Mouse (Mus musculus): ENCODE results near the gene Rd3l. TPM values are rescaled to one million over a fixed set of nuclear protein-coding genes. Genes with fewer than 3 reads are reported as not detected.

The Rd3l gene
- total and polyA plus RNA-seq, 3 experiments = 0.08 TPM; not detected in 2

DNA sequence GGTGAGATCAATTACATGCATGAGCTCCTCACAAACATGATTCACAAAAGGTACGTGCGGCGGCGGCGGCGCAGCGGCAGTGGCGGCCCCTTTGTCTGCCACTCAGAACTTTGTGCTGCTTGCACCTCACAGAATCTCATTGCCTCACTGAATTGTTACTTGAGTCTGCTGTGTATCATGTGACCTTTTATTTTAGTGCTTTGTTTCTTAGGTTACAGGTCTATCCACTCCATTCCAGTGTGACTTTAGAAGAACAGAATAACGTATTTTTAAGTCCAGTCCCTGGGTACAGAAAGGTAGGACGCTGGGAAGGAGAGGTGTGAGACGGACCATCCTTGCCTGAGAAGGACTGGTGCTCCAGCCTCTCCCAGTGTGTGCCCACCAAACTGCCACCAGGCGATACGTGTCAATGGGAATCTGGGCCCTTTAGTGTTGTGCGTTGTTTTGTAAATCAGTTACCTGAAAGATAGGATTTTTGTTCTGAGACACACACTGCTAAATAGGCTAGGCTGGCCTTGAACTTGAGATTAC lies 32.2 kb upstream of the Rd3l start:
- Histone ChIP-seq H3K79me2 (ENCODE audit: control insufficient read depth, insufficient read depth, low read length, poor library complexity) (no peaks in the 10 kb centered on the region), H3K4me1 (ENCODE audit: control insufficient read depth in 1 of 2, insufficient read depth in 2 of 2, low read length in 2 of 2) (no peaks in the 10 kb centered on the region), H3K4me3 (ENCODE audit: control insufficient read depth in 1 of 2, insufficient read depth in 1 of 2, low read depth in 2 of 2, low read length in 2 of 2) (no peak overlapping the region), H3K27me3 (ENCODE audit: control insufficient read depth in 1 of 2, insufficient read depth in 2 of 2, low read length in 2 of 2) (no peaks in the 10 kb centered on the region), H3K27ac (ENCODE audit: control insufficient read depth, low read depth, low read length) (no peak overlapping the region), H3K9me3 (replicated peaks; ENCODE audit: insufficient read depth, low read length) (peaks cover 12% of the 10 kb centered on the region), H3K36me3 (ENCODE audit: control insufficient read depth in 1 of 2, insufficient read depth in 2 of 2, low read length in 2 of 2) (peaks cover 0 to 2% of the 10 kb centered on the region in 2 experiments; a peak in 1 of 4 replicates), H3K9ac (ENCODE audit: control insufficient read depth, low read depth, low read length, poor library complexity, severe bottlenecking) (no peak overlapping the region)
- TF ChIP-seq MXI1 (IDR thresholded peaks at IDR 0.05; ENCODE audit: low read depth, low read length) = no peak
- TF ChIP-seq USF1 (IDR thresholded peaks at IDR 0.05; ENCODE audit: low read depth, low read length) = 0 out of 2 replicates have a peak, but pooled peaks have one; percentile 19
- DNase-seq (ENCODE audit: low read depth, low spot score) = no peak

DNA sequence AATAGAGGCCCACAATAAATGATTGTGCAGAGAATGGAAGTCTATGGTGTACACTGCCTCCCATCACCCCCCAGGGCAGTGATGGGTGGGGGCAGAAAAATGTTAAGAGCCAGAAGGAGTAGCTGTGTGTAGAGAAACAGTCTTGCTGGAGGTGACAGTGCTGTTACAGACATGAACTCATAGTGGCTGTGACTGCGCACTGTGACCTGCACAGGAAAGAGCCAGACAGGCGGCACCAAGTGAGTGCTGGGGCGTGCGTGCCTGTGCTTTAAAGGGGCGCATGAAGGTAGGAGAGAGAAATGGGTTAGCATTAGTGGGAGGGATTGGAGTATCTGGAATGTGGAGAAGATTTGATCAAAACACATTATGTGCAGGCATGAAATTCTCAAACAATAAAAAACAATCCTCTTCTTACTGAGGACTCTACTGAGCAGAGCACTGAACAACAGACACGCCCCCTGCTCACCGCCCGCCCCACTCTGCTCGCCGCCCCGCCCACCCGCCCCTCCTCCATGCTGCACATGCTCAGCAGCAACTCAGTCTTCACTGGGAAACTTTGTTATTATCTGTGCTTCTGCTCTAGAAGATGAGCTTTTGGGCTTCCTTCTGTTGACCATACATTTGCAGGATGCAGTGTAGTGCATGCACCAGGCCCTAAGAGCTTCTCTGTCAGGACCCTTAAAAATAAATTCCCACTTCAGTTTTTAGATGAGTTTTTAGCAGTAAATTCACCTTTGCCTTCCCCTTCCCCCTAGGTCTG lies 31.6 kb upstream of the Rd3l start:
- Histone ChIP-seq H3K36me3 (ENCODE audit: control insufficient read depth in 1 of 2, insufficient read depth in 2 of 2, low read length in 2 of 2) (peaks cover 0 to 2% of the 10 kb centered on the region in 2 experiments; a peak in 1 of 4 replicates), H3K27me3 (ENCODE audit: control insufficient read depth in 1 of 2, insufficient read depth in 2 of 2, low read length in 2 of 2) (no peaks in the 10 kb centered on the region), H3K27ac (ENCODE audit: control insufficient read depth, low read depth, low read length) (no peak overlapping the region), H3K79me2 (ENCODE audit: control insufficient read depth, insufficient read depth, low read length, poor library complexity) (no peaks in the 10 kb centered on the region), H3K4me3 (ENCODE audit: control insufficient read depth in 1 of 2, insufficient read depth in 1 of 2, low read depth in 2 of 2, low read length in 2 of 2) (no peak overlapping the region), H3K9me3 (replicated peaks; ENCODE audit: insufficient read depth, low read length) (peaks cover 12% of the 10 kb centered on the region), H3K9ac (ENCODE audit: control insufficient read depth, low read depth, low read length, poor library complexity, severe bottlenecking) (no peak overlapping the region), H3K4me1 (ENCODE audit: control insufficient read depth in 1 of 2, insufficient read depth in 2 of 2, low read length in 2 of 2) (no peaks in the 10 kb centered on the region)
- no peak for TF ChIP-seq NRF1 (IDR thresholded peaks at IDR 0.05; ENCODE audit: insufficient read depth, low read depth, low read length, poor library complexity, severe bottlenecking)
- no peak for TF ChIP-seq CTCF (IDR thresholded peaks at IDR 0.05 in 2 of 3, conservative IDR thresholded peaks at IDR 0.05 in 1 of 3; ENCODE audit: control insufficient read depth in 1 of 3, insufficient read depth in 1 of 3, low read depth in 2 of 3, low read length in 3 of 3, poor library complexity in 1 of 3, severe bottlenecking in 1 of 3)
- no peak for TF ChIP-seq RCOR1 (IDR thresholded peaks at IDR 0.05; ENCODE audit: low read depth, low read length)
- TF ChIP-seq MAX (IDR thresholded peaks at IDR 0.05; ENCODE audit: low read length) = no peak
- TF ChIP-seq CHD2 (IDR thresholded peaks at IDR 0.05; ENCODE audit: low read length) = no peak
- TF ChIP-seq HCFC1 (IDR thresholded peaks at IDR 0.05; ENCODE audit: low read depth, low read length) = no peak
- no peak for TF ChIP-seq EP300 (IDR thresholded peaks at IDR 0.05; ENCODE audit: low read depth in 1 of 2, low read length in 2 of 2)
- DNase-seq (ENCODE audit: low read depth, low spot score) = no peak

DNA sequence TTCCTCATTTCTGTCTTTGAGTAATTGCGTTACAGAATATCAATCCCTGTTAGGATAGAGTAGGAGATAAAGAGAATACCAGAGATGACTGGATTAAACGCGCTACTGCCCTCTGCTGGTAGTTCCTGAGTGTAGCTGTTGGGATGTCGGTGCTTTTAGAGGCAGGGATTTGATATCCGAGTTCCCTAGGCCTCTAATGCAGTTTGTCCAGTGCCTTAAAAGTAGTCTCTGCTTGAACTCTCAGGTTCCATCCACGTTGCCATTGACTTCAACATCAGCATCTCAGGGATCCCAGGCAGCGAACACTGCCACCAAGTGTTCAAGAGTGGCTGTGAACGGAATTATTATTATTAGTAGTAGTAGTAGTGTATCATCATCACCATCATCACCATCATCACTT lies 20.1 kb upstream of the Rd3l start:
- Histone ChIP-seq H3K9me3 (replicated peaks; ENCODE audit: insufficient read depth, low read length) (peaks cover 2% of the 10 kb centered on the region; the same call in 1 of the 2 replicates), H3K9ac (ENCODE audit: control insufficient read depth, low read depth, low read length, poor library complexity, severe bottlenecking) (no peak overlapping the region), H3K4me1 (ENCODE audit: control insufficient read depth in 1 of 2, insufficient read depth in 2 of 2, low read length in 2 of 2) (no peaks in the 10 kb centered on the region), H3K27ac (ENCODE audit: control insufficient read depth, low read depth, low read length) (no peak overlapping the region), H3K36me3 (ENCODE audit: control insufficient read depth in 1 of 2, insufficient read depth in 2 of 2, low read length in 2 of 2) (no peaks in the 10 kb centered on the region), H3K79me2 (ENCODE audit: control insufficient read depth, insufficient read depth, low read length, poor library complexity) (no peaks in the 10 kb centered on the region), H3K27me3 (ENCODE audit: control insufficient read depth in 1 of 2, insufficient read depth in 2 of 2, low read length in 2 of 2) (no peaks in the 10 kb centered on the region), H3K4me3 (ENCODE audit: control insufficient read depth in 1 of 2, insufficient read depth in 1 of 2, low read depth in 2 of 2, low read length in 2 of 2) (no peak overlapping the region)
- TF ChIP-seq CTCF (IDR thresholded peaks at IDR 0.05 in 2 of 3, conservative IDR thresholded peaks at IDR 0.05 in 1 of 3; ENCODE audit: control insufficient read depth in 1 of 3, insufficient read depth in 1 of 3, low read depth in 2 of 3, low read length in 3 of 3, poor library complexity in 1 of 3, severe bottlenecking in 1 of 3) = peak in 1 of 3 experiments; percentile 83; a peak in 2 of 6 replicates
- TF ChIP-seq MAZ (IDR thresholded peaks at IDR 0.05; ENCODE audit: low read depth, low read length) = no peak
- peak; percentile 75 for TF ChIP-seq SMC3 (IDR thresholded peaks at IDR 0.05; ENCODE audit: low read depth, low read length)
- TF ChIP-seq ZC3H11A (IDR thresholded peaks at IDR 0.05; ENCODE audit: low read depth, low read length) = peak; percentile 72
- TF ChIP-seq RAD21 (IDR thresholded peaks at IDR 0.05; ENCODE audit: low read depth, low read length) = peak; percentile 57
- no peak for TF ChIP-seq ELF1 (IDR thresholded peaks at IDR 0.05; ENCODE audit: low read depth, low read length)
- no peak for TF ChIP-seq TAL1 (IDR thresholded peaks at IDR 0.05; ENCODE audit: low read length)
- peak; percentile 38; the same call in 1 of the 2 replicates for TF ChIP-seq GATA1 (IDR thresholded peaks at IDR 0.05; ENCODE audit: low read depth, low read length)
- peak; percentile 73 for DNase-seq (ENCODE audit: low read depth, low spot score)
